Mouse (Mus musculus) intestine, embryonic 14.5 days (tissue): ENCODE results near the gene Zfp108. TPM values are rescaled to one million over a fixed set of nuclear protein-coding genes. Genes with fewer than 3 reads are reported as not detected.
"Not testable (repeated sequence)": the region's sequence is repeated elsewhere in the genome, so short reads cannot be mapped to it uniquely, and the experiment has no call there.

ENCODE experiments used
- ATAC-seq: fragments of 200-750 bp; cut with Nextera tagmentation; replicated peaks from 2 replicates; pipeline ENCODE4 v1.8.0; 2017; ENCODE audit warnings: low read depth, moderate number of reproducible peaks, moderate TSS enrichment, moderate library complexity; ENCODE audit not compliant: low FRiP score, low TSS enrichment
- DNase-seq: peaks from one replicate; pipeline ENCODE4 v3.0.0-alpha.2; 2018; ENCODE audit warnings: low spot score
- H3K27ac ChIP-seq: fragments of 300-500 bp; sonication (generic); 2 replicates; pipeline ENCODE4 v1.5.1; 2014; ENCODE audit warnings: low read depth, mild to moderate bottlenecking, control low read depth
- H3K27me3 ChIP-seq: fragments of 300-500 bp; sonication (generic); replicated peaks from 2 replicates; pipeline ENCODE4 v1.6.1; 2014; ENCODE audit warnings: low read length, control low read depth; ENCODE audit not compliant: control insufficient read depth, insufficient read depth
- H3K36me3 ChIP-seq: fragments of 300-500 bp; sonication (generic); 2 replicates; pipeline ENCODE4 v1.6.1; 2014; ENCODE audit warnings: low read length, control low read depth; ENCODE audit not compliant: control insufficient read depth, insufficient read depth
- H3K4me1 ChIP-seq: fragments of 300-500 bp; sonication (generic); replicated peaks from 2 replicates; pipeline ENCODE4 v1.6.1; 2014; ENCODE audit warnings: low read length, control low read depth, mixed read lengths; ENCODE audit not compliant: control insufficient read depth, insufficient read depth
- H3K4me2 ChIP-seq: fragments of 300-500 bp; sonication (generic); 2 replicates; pipeline ENCODE4 v1.6.1; 2014; ENCODE audit warnings: low read length
- H3K4me3 ChIP-seq: fragments of 300-500 bp; sonication (generic); 2 replicates; pipeline ENCODE4 v1.5.1; 2014; ENCODE audit warnings: low read depth, low read length, control low read depth, mixed read lengths
- H3K9ac ChIP-seq: fragments of 300-500 bp; sonication (generic); 2 replicates; pipeline ENCODE4 v1.6.1; 2014; ENCODE audit warnings: mild to moderate bottlenecking, low read length
- H3K9me3 ChIP-seq: fragments of 300-500 bp; sonication (generic); 2 replicates; pipeline ENCODE4 v1.6.1; 2016; ENCODE audit warnings: low read length, control low read depth; ENCODE audit not compliant: control insufficient read depth
- WGBS: fragments of 180-500 bp; shearing (Covaris S2); extraction: QIAGEN DNeasy Blood & Tissue Kit; methylation state at CpG from one replicate; pipeline ENCODE4 v1.1.7; 2014; 5-methylcytosine and 5-hydroxymethylcytosine counted together
- polyA plus RNA-seq: library from polyadenylated mRNA; unstranded; fragments of >200 nt; fragmentation: Nextera tagmentation; extraction: Ambion mirVana; gene quantifications from 2 replicates; pipeline ENCODE4 v1.2.1, GENCODE M21; 2014

The Zfp108 gene
- polyA plus RNA-seq, 1 experiment from 2014 or later: 3.4 TPM

DNA sequence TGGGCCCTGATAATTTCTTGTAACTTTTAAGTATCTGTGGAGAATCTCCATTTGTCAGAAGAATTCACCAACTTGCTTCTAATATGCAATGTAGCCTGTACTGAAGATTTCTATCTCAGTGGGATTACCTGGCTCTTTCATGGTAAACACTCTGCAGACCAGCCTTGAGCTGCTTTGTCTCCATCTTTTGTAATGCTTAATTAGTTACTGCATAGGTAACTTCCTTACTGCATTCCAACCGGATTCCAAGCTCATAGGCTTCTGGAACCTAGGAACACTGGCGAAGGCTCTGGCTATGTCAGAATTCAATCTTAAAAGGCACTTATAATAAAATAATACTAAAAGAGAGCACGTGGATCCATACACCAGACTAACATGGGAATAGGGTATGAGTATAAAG, 24.2 kb downstream of the Zfp108 start:
- H3K4me2 ChIP-seq, H3K27me3 ChIP-seq, H3K4me3 ChIP-seq, H3K4me1 ChIP-seq, H3K27ac ChIP-seq, ATAC-seq, H3K9me3 ChIP-seq, H3K9ac ChIP-seq, DNase-seq: not testable (repeated sequence)
- 86% methylated on average over 3 of the region's 3 CpGs for WGBS
- H3K36me3 ChIP-seq: peaks cover 21% of the 10 kb centered on the region

DNA sequence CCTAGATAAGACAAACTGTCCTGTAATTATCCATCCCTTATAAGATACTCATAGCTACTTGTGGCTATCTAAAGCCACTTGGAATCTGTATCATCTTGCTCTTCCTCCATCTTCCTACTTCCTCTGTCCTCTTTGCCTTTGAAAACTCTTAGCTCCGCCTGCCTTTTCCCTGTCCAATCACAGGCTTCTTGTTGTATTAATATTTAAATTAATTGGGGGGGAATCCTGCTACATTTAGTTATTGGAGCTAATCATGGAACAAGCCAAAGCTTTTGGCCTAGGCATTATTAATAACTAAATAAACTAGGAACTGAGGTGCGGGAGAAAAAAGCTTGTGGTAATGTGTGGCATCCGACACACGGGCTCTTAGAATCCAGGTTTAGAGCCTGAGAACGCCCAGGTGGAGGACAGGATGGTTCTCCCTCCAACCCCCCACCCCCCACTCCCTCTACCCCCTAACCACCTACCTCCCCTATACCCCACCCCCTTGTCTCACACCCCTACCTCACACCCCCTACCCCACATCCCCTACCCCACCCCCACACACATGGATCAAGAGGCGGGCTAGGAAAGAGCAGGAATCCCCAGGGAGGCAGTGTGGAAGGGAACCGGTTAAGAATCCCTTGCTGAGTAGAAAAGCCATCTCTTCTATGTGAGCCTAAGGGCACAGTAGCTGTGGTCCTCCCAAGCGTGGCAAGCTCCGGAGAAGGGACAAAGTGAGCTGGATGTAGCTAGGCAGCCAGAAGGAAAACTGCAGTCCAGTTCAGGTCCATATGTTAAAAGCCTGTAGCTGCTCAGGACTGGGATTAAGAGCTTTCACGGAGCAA, 25.6 kb downstream of the Zfp108 start:
- Histone ChIP-seq H3K4me1 (no peaks in the 10 kb centered on the region), H3K9ac (no peak overlapping the region), H3K4me2 (no peak overlapping the region), H3K9me3 (no peaks in the 10 kb centered on the region), H3K36me3 (peaks cover 7% of the 10 kb centered on the region), H3K27ac (no peak overlapping the region), H3K4me3 (no peak overlapping the region), H3K27me3 (no peaks in the 10 kb centered on the region)
- ATAC-seq (no peak), DNase-seq (no peak)
- WGBS: 58% methylated on average over 10 of the region's 10 CpGs

DNA sequence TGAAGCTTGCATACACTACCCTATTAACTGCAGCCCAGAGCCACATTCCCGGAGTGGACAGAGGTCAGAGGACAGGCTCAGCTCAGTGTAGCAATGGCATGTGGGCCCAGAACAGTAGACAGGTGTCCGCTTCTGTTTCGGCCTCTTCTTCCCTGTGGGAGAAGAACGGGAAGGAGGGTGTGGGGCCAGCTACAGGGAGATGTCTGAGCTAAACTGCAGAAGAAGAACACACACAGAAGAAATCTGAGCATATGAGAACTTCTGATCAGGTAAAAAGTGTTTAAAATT, 26.2 kb downstream of the Zfp108 start:
- 50% methylated on average over 4 of the region's 4 CpGs for WGBS
- Histone ChIP-seq H3K9ac (no peak overlapping the region), H3K36me3 (peaks cover 4% of the 10 kb centered on the region), H3K9me3 (no peaks in the 10 kb centered on the region), H3K4me3 (no peak overlapping the region), H3K27ac (no peak overlapping the region), H3K4me2 (no peak overlapping the region), H3K27me3 (no peaks in the 10 kb centered on the region), H3K4me1 (no peaks in the 10 kb centered on the region)
- DNase-seq (peak; percentile 47), ATAC-seq (no peak)

DNA sequence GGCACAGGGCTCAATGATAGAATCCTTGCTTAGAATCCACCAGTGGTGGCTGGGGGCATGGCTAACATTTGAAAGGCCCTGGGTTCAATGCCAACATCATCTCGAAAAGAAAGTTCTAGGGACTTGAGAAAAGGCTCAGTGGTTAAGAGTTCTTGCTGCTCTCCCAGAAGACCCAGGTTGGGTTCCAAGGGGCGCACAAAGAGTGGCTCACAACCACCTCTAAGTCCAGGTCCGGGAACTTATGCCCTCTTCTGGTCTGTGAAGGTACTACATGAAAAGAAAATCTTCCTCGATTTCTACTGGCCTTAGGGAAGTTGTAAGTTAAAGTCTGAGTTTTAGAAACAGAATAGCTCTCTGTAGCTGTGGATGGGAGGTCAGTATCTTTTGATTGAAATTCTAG, 31.5 kb downstream of the Zfp108 start:
- no peak for DNase-seq
- Histone ChIP-seq H3K27me3 (no peaks in the 10 kb centered on the region), H3K4me2 (no peak overlapping the region), H3K4me3 (no peak overlapping the region), H3K9me3 (no peaks in the 10 kb centered on the region), H3K9ac (no peak overlapping the region), H3K27ac (no peak overlapping the region), H3K36me3 (peaks cover 19% of the 10 kb centered on the region), H3K4me1 (no peaks in the 10 kb centered on the region)
- WGBS: 54% methylated on average over 4 of the region's 4 CpGs
- no peak for ATAC-seq

DNA sequence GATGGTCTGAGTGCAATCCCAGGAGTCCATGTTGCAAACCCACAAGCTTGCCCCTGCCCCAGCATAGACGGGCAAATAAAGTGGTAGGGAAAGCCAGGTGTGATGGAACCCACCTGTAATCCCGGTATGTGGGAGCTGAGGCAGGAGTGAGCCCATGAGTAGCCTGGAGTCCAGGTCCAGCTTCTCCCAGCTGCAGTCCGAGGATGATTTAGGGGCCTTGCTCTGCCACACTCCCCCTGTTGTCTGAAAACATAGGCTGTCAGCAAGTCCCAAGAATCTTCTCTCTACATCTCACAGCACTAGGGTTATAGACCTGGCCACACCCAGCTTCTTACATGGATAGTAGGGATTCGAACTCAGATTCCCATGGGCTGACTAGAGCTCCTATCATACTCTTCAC, 32.3 kb downstream of the Zfp108 start:
- 81% methylated on average over 4 of the region's 4 CpGs for WGBS
- no peaks in the 10 kb centered on the region for H3K4me1 ChIP-seq
- H3K36me3 ChIP-seq: peaks cover 27% of the 10 kb centered on the region
- DNase-seq (peak; percentile 43), ATAC-seq (no peak)
- H3K9ac ChIP-seq: no peak overlapping the region
- no peak overlapping the region for H3K4me2 ChIP-seq
- H3K4me3 ChIP-seq: no peak overlapping the region
- H3K27ac ChIP-seq: no peak overlapping the region
- no peaks in the 10 kb centered on the region for H3K27me3 ChIP-seq
- H3K9me3 ChIP-seq: peaks cover under 1% of the 10 kb centered on the region; the same call in 1 of the 2 replicates

DNA sequence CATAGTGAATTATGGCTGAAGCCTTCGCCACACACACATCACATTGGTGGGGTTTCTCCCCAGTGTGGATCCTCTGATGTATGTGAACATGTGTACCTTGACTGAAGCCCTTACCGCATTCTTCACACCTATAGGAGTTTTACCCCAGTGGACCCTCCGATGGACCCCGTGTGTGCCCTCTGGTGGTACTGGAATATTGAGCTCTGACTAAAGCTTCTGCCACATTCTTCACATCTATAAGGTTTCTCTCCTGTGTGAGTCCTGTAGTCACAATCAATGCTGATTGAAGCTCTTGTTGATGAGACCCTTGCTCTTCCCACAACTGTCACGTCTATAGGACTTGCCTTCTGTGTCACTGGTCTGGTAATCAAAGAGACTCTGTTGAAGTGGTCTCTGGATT, 33.1 kb downstream of the Zfp108 start:
- DNase-seq (no peak), ATAC-seq (no peak)
- H3K27ac ChIP-seq: no peak overlapping the region
- H3K9me3 ChIP-seq: peaks cover 5% of the 10 kb centered on the region; the same call in 1 of the 2 replicates
- no peaks in the 10 kb centered on the region for H3K27me3 ChIP-seq
- no peaks in the 10 kb centered on the region for H3K4me1 ChIP-seq
- no peak overlapping the region for H3K9ac ChIP-seq
- WGBS: 80% methylated on average over 5 of the region's 5 CpGs
- peaks cover 34% of the 10 kb centered on the region for H3K36me3 ChIP-seq
- H3K4me3 ChIP-seq: no peak overlapping the region
- no peak overlapping the region for H3K4me2 ChIP-seq

DNA sequence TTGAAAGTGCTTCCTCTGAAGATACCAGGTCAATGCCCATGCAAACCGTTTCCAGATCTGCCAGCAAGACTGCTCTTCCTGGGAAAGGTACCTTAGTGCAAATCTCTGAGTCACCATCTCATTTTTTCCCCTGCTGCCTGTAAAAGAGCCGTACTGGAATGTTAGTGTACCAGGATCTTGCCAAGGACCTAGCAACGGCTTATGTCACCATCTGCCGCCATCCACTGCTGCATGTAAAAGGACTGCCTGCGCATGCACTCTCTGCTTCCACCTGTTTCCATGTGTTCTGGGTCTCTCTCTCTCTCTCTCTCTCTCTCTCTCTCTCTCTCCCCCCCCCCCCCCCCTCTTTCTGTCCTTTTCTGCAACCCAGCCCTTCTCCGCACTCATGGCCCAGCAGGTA, 33.9 kb downstream of the Zfp108 start:
- 87% methylated on average over 6 of the region's 6 CpGs for WGBS
- Histone ChIP-seq H3K9ac (no peak overlapping the region), H3K27me3 (no peaks in the 10 kb centered on the region), H3K4me1 (no peaks in the 10 kb centered on the region), H3K36me3 (peaks cover 43% of the 10 kb centered on the region), H3K27ac (no peak overlapping the region), H3K4me2 (no peak overlapping the region), H3K9me3 (peaks cover 5% of the 10 kb centered on the region; the same call in 1 of the 2 replicates), H3K4me3 (no peak overlapping the region)
- ATAC-seq: no peak
- DNase-seq: no peak

DNA sequence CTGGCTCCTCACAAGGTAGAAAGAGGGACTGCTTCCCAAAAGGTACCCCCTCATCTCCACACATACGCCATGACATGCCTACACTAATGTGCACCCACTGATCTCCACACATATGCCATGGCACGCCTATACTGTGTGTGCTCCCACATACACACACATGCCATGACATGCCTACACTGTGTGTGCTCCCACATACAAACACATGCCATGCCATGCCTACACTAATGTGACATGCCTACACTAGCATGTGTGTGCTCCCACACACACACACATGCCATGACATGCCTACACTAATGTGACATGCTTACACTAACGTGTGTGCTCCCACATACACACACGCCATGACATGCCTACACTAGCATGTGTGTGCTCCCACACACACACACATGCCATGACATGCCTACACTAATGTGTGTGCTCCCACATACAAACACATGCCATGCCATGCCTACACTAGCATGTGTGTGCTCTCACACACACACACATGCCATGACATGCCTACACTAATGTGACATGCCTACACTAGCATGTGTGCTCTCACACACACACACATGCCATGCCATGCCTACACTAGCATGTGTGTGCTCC, 35.6 kb downstream of the Zfp108 start:
- peaks cover 59% of the 10 kb centered on the region for H3K36me3 ChIP-seq

More for the DNA sequence above, 35.6 kb downstream of the Zfp108 start:
- no peaks in the 10 kb centered on the region for H3K27me3 ChIP-seq
- H3K9ac ChIP-seq: no peak overlapping the region
- no peak for ATAC-seq
- no peak overlapping the region for H3K4me3 ChIP-seq
- no peak overlapping the region for H3K27ac ChIP-seq
- DNase-seq: no peak
- no peak overlapping the region for H3K4me2 ChIP-seq
- H3K9me3 ChIP-seq: peaks cover 5% of the 10 kb centered on the region; the same call in 1 of the 2 replicates
- 96% methylated on average over 4 of the region's 4 CpGs for WGBS
- no peaks in the 10 kb centered on the region for H3K4me1 ChIP-seq
